Mouse (Mus musculus) lung, postnatal 0 days (tissue): Measurements from ENCODE around the gene Gys2.
"Not testable (repeated sequence)": the region's sequence is repeated elsewhere in the genome, so short reads cannot be mapped to it uniquely, and the experiment has no call there.

Source experiments
- CTCF ChIP-seq: IDR thresholded peaks from 2 replicates; pipeline ENCODE4 v1.5.1; 2016; ENCODE audit warnings: antibody characterized with exemption, mild to moderate bottlenecking
- EP300 ChIP-seq: IDR thresholded peaks from 2 replicates; pipeline ENCODE4 v1.6.1; 2016; ENCODE audit warnings: antibody characterized with exemption, mild to moderate bottlenecking, control low read depth

DNA sequence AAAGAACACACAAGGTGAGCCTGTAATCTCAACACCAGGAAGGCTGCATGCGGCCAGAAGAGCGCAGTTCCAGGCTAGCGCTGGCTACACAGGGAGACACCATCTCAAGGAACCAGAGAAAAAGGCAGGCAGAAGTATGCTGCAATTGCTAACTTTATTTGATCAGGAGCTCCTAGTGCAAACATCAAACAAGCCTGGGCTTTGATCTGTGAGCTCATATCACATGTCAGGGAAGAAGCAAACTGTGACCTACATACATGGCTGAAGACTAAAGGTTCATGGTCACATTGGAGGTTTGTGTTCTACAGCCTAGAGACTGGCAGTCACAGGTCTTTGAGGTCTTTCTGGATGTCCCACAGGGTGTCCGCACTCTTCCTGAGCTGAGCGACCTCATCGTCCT is 17.2 kb upstream of the Gys2 start:
- TF ChIP-seq CTCF, EP300: not testable (repeated sequence)
